Mouse (Mus musculus) forebrain, postnatal 0 days (tissue): ENCODE results near the gene Pcbp2. TPM values are rescaled to one million over a fixed set of nuclear protein-coding genes. Genes with fewer than 3 reads are reported as not detected.

Experiments used
- ATAC-seq: fragments of 200-750 bp; cut with Nextera tagmentation; 2 replicates; pipeline ENCODE4 v1.8.0; 2017; ENCODE audit warnings: mild to moderate bottlenecking, moderate library complexity
- DNase-seq: peaks from one replicate; pipeline ENCODE4 v3.0.0-alpha.2; 2015
- H3K27ac ChIP-seq: fragments of 300-500 bp; sonication (generic); 2 replicates; pipeline ENCODE4 v1.5.1; 2014; ENCODE audit warnings: low read depth, mild to moderate bottlenecking, antibody characterized with exemption, low read length, moderate library complexity, mixed read lengths
- H3K27me3 ChIP-seq: fragments of 300-500 bp; sonication (generic); 2 replicates; pipeline ENCODE4 v1.6.1; 2014; ENCODE audit warnings: mild to moderate bottlenecking, low read length, mixed read lengths; ENCODE audit not compliant: insufficient read depth
- H3K36me3 ChIP-seq: fragments of 300-500 bp; sonication (generic); 2 replicates; pipeline ENCODE4 v1.6.1; 2014; ENCODE audit warnings: mild to moderate bottlenecking, moderate library complexity; ENCODE audit not compliant: insufficient read depth
- H3K4me1 ChIP-seq: fragments of 300-500 bp; sonication (generic); 2 replicates; pipeline ENCODE4 v1.6.1; 2014; ENCODE audit warnings: antibody characterized with exemption; ENCODE audit not compliant: insufficient read depth
- H3K4me2 ChIP-seq: fragments of 300-500 bp; sonication (generic); 2 replicates; pipeline ENCODE4 v1.6.1; 2014; ENCODE audit warnings: low read depth, mild to moderate bottlenecking, moderate library complexity
- H3K4me3 ChIP-seq: fragments of 300-500 bp; sonication (generic); 2 replicates; pipeline ENCODE4 v1.5.1; 2014; ENCODE audit warnings: low read depth, low read length, mixed read lengths
- H3K9ac ChIP-seq: fragments of 300-500 bp; sonication (generic); 2 replicates; pipeline ENCODE4 v1.6.1; 2014; ENCODE audit warnings: mild to moderate bottlenecking
- H3K9me3 ChIP-seq: fragments of 300-500 bp; sonication (generic); 2 replicates; pipeline ENCODE4 v1.6.1; 2016; ENCODE audit warnings: low read length
- CTCF ChIP-seq: sonication (generic); IDR thresholded peaks from 2 replicates; pipeline ENCODE4 v1.5.1; 2016; ENCODE audit warnings: antibody characterized with exemption, control low read depth, low read depth
- WGBS: fragments of 180-500 bp; shearing (Covaris S2); extraction: QIAGEN DNeasy Blood & Tissue Kit; methylation state at CpG from one replicate; pipeline ENCODE4 v1.1.7; 2014; 5-methylcytosine and 5-hydroxymethylcytosine counted together
- polyA plus RNA-seq: library from polyadenylated mRNA; unstranded; fragments of >200 nt; fragmentation: Nextera tagmentation; extraction: Ambion mirVana; gene quantifications from 2 replicates; pipeline ENCODE4 v1.2.1, GENCODE M21; 2015
- total RNA-seq: library from RNA; depleted of rRNA; stranded (reverse); fragments of >200 nt; gene quantifications from 2 replicates; pipeline ENCODE4 v1.2.3, GENCODE M21; 2014

Pcbp2 gene
- total and polyA plus RNA-seq, 2 experiments from 2014 or later: 102 to 154 TPM

GRCm38 (mm10) chr15:102512010-102512409, 41.7 kb downstream of the Pcbp2 start:
- 35% methylated on average over 5 of the region's 5 CpGs for WGBS
- Histone ChIP-seq H3K27ac (peak overlapping the region; percentile 96), H3K4me3 (no peak overlapping the region), H3K27me3 (no peaks in the 10 kb centered on the region), H3K4me2 (no peak overlapping the region; the same call in 1 of the 2 replicates), H3K9me3 (no peaks in the 10 kb centered on the region), H3K36me3 (peaks cover 9% of the 10 kb centered on the region; the same call in 1 of the 2 replicates), H3K4me1 (peaks cover 34% of the 10 kb centered on the region), H3K9ac (peak overlapping the region; percentile 18; the same call in 1 of the 2 replicates)
- DNase-seq (no peak), ATAC-seq (no peak)
- no peak for TF ChIP-seq CTCF

GRCm38 (mm10) chr15:102512471-102512870, 42.1 kb downstream of the Pcbp2 start:
- no peak for TF ChIP-seq CTCF
- Histone ChIP-seq H3K9ac (no peak overlapping the region; the same call in 1 of the 2 replicates), H3K4me3 (no peak overlapping the region), H3K4me1 (peaks cover 34% of the 10 kb centered on the region), H3K4me2 (no peak overlapping the region), H3K27me3 (no peaks in the 10 kb centered on the region), H3K27ac (0 out of 2 replicates have a peak overlapping the region, but pooled peaks have one; percentile 96), H3K9me3 (no peaks in the 10 kb centered on the region), H3K36me3 (peaks cover 4% of the 10 kb centered on the region; the same call in 1 of the 2 replicates)
- DNase-seq (no peak), ATAC-seq (no peak)

GRCm38 (mm10) chr15:102513004-102513403, 42.7 kb downstream of the Pcbp2 start:
- ATAC-seq: no peak
- H3K9me3 ChIP-seq: no peaks in the 10 kb centered on the region
- no peak overlapping the region for H3K27ac ChIP-seq
- TF ChIP-seq CTCF: no peak
- H3K4me3 ChIP-seq: no peak overlapping the region
- peaks cover 34% of the 10 kb centered on the region for H3K4me1 ChIP-seq
- H3K27me3 ChIP-seq: no peaks in the 10 kb centered on the region
- WGBS: 82% methylated on average over 3 of the region's 3 CpGs
- no peak for DNase-seq
- no peak overlapping the region for H3K4me2 ChIP-seq
- no peaks in the 10 kb centered on the region; the same call in 1 of the 2 replicates for H3K36me3 ChIP-seq
- H3K9ac ChIP-seq: no peak overlapping the region

- H3K9me3 ChIP-seq: no peaks in the 10 kb centered on the region
- 86% methylated on average over 2 of the region's 2 CpGs for WGBS
- no peak for DNase-seq
- H3K9ac ChIP-seq: no peak overlapping the region
- ATAC-seq: no peak
- peak overlapping the region; percentile 73 for H3K4me2 ChIP-seq
- no peaks in the 10 kb centered on the region for H3K27me3 ChIP-seq
- no peak for TF ChIP-seq CTCF
- peak overlapping the region; percentile 75; the same call in 1 of the 2 replicates for H3K4me3 ChIP-seq
- no peaks in the 10 kb centered on the region for H3K36me3 ChIP-seq
- peaks cover 26% of the 10 kb centered on the region for H3K4me1 ChIP-seq
- no peak overlapping the region for H3K27ac ChIP-seq
Observed at GRCm38 (mm10) chr15:102515261-102515660, 44.9 kb downstream of the Pcbp2 start.

GRCm38 (mm10) chr15:102515791-102516190, 45.5 kb downstream of the Pcbp2 start:
- DNase-seq (no peak), ATAC-seq (no peak)
- peak overlapping the region; percentile 96 for H3K27ac ChIP-seq
- H3K4me3 ChIP-seq: peak overlapping the region; percentile 75
- peaks cover 2% of the 10 kb centered on the region; the same call in 1 of the 2 replicates for H3K36me3 ChIP-seq
- H3K4me2 ChIP-seq: peak overlapping the region; percentile 73
- no peaks in the 10 kb centered on the region for H3K9me3 ChIP-seq
- peaks cover 25% of the 10 kb centered on the region for H3K4me1 ChIP-seq
- 34% methylated on average over 4 of the region's 4 CpGs for WGBS
- peak overlapping the region; percentile 79 for H3K9ac ChIP-seq
- H3K27me3 ChIP-seq: no peaks in the 10 kb centered on the region
- TF ChIP-seq CTCF: no peak

GRCm38 (mm10) chr15:102516293-102516692, 46.0 kb downstream of the Pcbp2 start:
- H3K27ac ChIP-seq: peak overlapping the region; percentile 96
- 1% methylated on average over 12 of the region's 12 CpGs for WGBS
- peak overlapping the region; percentile 79 for H3K9ac ChIP-seq
- ATAC-seq (no peak), DNase-seq (peak; percentile 45)
- peaks cover 20% of the 10 kb centered on the region; the same call in 1 of the 2 replicates for H3K4me1 ChIP-seq
- peaks cover 5% of the 10 kb centered on the region for H3K36me3 ChIP-seq
- peak overlapping the region; percentile 75 for H3K4me3 ChIP-seq
- peak; percentile 28 for TF ChIP-seq CTCF
- no peaks in the 10 kb centered on the region for H3K27me3 ChIP-seq
- peak overlapping the region; percentile 73 for H3K4me2 ChIP-seq
- H3K9me3 ChIP-seq: no peaks in the 10 kb centered on the region

- Histone ChIP-seq H3K27ac (peak within 1 kb of the TSS; percentile 97), H3K4me1 (peaks cover 14% of the 10 kb centered on the region; the same call in 1 of the 2 replicates), H3K9me3 (no peaks in the 10 kb centered on the region), H3K36me3 (peaks cover 11% of the 10 kb centered on the region), H3K4me3 (peak within 1 kb of the TSS; percentile 75), H3K4me2 (peak within 1 kb of the TSS; percentile 73), H3K27me3 (no peaks in the 10 kb centered on the region), H3K9ac (peak within 1 kb of the TSS; percentile 79)
- ATAC-seq: peak; percentile 4; the same call in 1 of the 2 replicates
- DNase-seq: peak; percentile 84
- TF ChIP-seq CTCF: no peak; the same call in 1 of the 2 replicates
- WGBS: 2% methylated on average over 43 of the region's 43 CpGs
Observed at GRCm38 (mm10) chr15:102516728-102517404, 46.5 kb downstream of the Pcbp2 start, which contains the start of gene Map3k12. Map3k12 (minus strand) TSS chr15:102517064.
